Mouse (Mus musculus) heart, adult 11 months (tissue): ENCODE results near the gene Nectin4.

Experiments
- DNase-seq: peaks from one replicate; pipeline ENCODE4 v3.0.0; 2022

Gene Nectin4

GRCm38 (mm10) chr1:171369845-171370556, at the start of gene Nectin4:
TSS of gene Nectin4 (plus strand) at chr1:171370099.
- DNase-seq: peak; percentile 93

- DNase-seq: peak; percentile 90
These were observed 49.7 kb upstream of the Nectin4 start for GRCm38 (mm10) chr1:171320151-171320550.

- no peak for DNase-seq
These were observed 48.5 kb upstream of the Nectin4 start for GRCm38 (mm10) chr1:171321415-171321814.

GRCm38 (mm10) chr1:171322012-171322411, 47.9 kb upstream of the Nectin4 start:
- DNase-seq: peak; percentile 80

- peak; percentile 25 for DNase-seq
These were observed 44.3 kb upstream of the Nectin4 start for GRCm38 (mm10) chr1:171325571-171325970.

GRCm38 (mm10) chr1:171326588-171326987, 43.3 kb upstream of the Nectin4 start:
- DNase-seq: peak; percentile 59

GRCm38 (mm10) chr1:171328244-171328643, 41.7 kb upstream of the Nectin4 start:
- DNase-seq: peak; percentile 36

- peak; percentile 99 for DNase-seq
These were observed 41.0 kb upstream of the Nectin4 start, which contains the start of gene Dedd for GRCm38 (mm10) chr1:171328839-171329432. TSS of gene Dedd (plus strand) at chr1:171329145.

GRCm38 (mm10) chr1:171329433-171330215, 40.3 kb upstream of the Nectin4 start:
- no peak for DNase-seq

GRCm38 (mm10) chr1:171330216-171330560, 39.7 kb upstream of the Nectin4 start:
- DNase-seq: no peak

GRCm38 (mm10) chr1:171342262-171343207, 27.4 kb upstream of the Nectin4 start:
- DNase-seq: no peak

GRCm38 (mm10) chr1:171343922-171344677, 25.8 kb upstream of the Nectin4 start:
- no peak for DNase-seq

GRCm38 (mm10) chr1:171344715-171345114, 25.2 kb upstream of the Nectin4 start:
- no peak for DNase-seq

GRCm38 (mm10) chr1:171345225-171346094, 24.4 kb upstream of the Nectin4 start, which contains the start of the genes Nit1 and Pfdn2:
TSS of gene Nit1 (minus strand) at chr1:171345646.
TSS of gene Pfdn2 (plus strand) at chr1:171345670.
- DNase-seq: peak; percentile 99

GRCm38 (mm10) chr1:171346095-171346450, 23.8 kb upstream of the Nectin4 start:
- no peak for DNase-seq

GRCm38 (mm10) chr1:171348665-171349064, 21.2 kb upstream of the Nectin4 start:
- DNase-seq: no peak

- DNase-seq: no peak
These were observed 20.7 kb upstream of the Nectin4 start for GRCm38 (mm10) chr1:171349210-171349609.

GRCm38 (mm10) chr1:171355812-171356340, 14.0 kb upstream of the Nectin4 start:
- DNase-seq: no peak

- DNase-seq: no peak
These were observed 13.1 kb upstream of the Nectin4 start for GRCm38 (mm10) chr1:171356814-171357213.

GRCm38 (mm10) chr1:171358421-171358820, 11.5 kb upstream of the Nectin4 start:
- no peak for DNase-seq
